Mouse (Mus musculus) hindbrain, embryonic 15.5 days (tissue): Measurements from ENCODE around the gene Fdxr. TPM values are rescaled to one million over a fixed set of nuclear protein-coding genes. Genes with fewer than 3 reads are reported as not detected.

Experiments used
- ATAC-seq: fragments of 200-750 bp; cut with Nextera tagmentation; 2 replicates; pipeline ENCODE4 v1.8.0; 2017; ENCODE audit warnings: low read depth, moderate number of reproducible peaks, moderate TSS enrichment; ENCODE audit not compliant: low FRiP score
- H3K27ac ChIP-seq: fragments of 300-500 bp; sonication (generic); replicated peaks from 2 replicates; pipeline ENCODE4 v1.5.1; 2015; ENCODE audit warnings: mild to moderate bottlenecking, inconsistent platforms
- H3K27me3 ChIP-seq: fragments of 300-500 bp; sonication (generic); 2 replicates; pipeline ENCODE4 v1.6.1; 2015; ENCODE audit warnings: control low read depth, inconsistent platforms
- H3K36me3 ChIP-seq: fragments of 300-500 bp; sonication (generic); 2 replicates; pipeline ENCODE4 v1.6.1; 2015; ENCODE audit warnings: control low read depth, inconsistent platforms
- H3K4me1 ChIP-seq: fragments of 300-500 bp; sonication (generic); replicated peaks from 2 replicates; pipeline ENCODE4 v1.6.1; 2015; ENCODE audit warnings: control low read depth, inconsistent platforms
- H3K4me2 ChIP-seq: fragments of 300-500 bp; sonication (generic); 2 replicates; pipeline ENCODE4 v1.6.1; 2015; ENCODE audit warnings: moderate library complexity, mild to moderate bottlenecking, inconsistent platforms
- H3K4me3 ChIP-seq: fragments of 300-500 bp; sonication (generic); 2 replicates; pipeline ENCODE4 v1.5.1; 2015; ENCODE audit warnings: mild to moderate bottlenecking, inconsistent platforms
- H3K9ac ChIP-seq: fragments of 300-500 bp; sonication (generic); 2 replicates; pipeline ENCODE4 v1.6.1; 2015; ENCODE audit warnings: inconsistent platforms
- H3K9me3 ChIP-seq: fragments of 300-500 bp; sonication (generic); 2 replicates; pipeline ENCODE4 v1.6.1; 2016; ENCODE audit warnings: control low read depth, inconsistent platforms
- whole genome bisulfite sequencing: fragments of 180-500 bp; shearing (Covaris S2); methylation state at CpG from one replicate; pipeline ENCODE4 v1.1.7; 2015; 5-methylcytosine and 5-hydroxymethylcytosine counted together
- polyA plus RNA-seq: library from polyadenylated mRNA; unstranded; fragments of >200 nt; fragmentation: Nextera tagmentation; extraction: Ambion mirVana; gene quantifications from 2 replicates; pipeline ENCODE4 v1.2.1, GENCODE M21; 2015

Gene Fdxr
- polyA plus RNA-seq, 1 experiment from 2014 or later: 21.3 TPM

GRCm38 (mm10) chr11:115286201-115286993, 9.5 kb upstream of the Fdxr start:
- H3K4me3 ChIP-seq: no peak overlapping the region
- no peaks in the 10 kb centered on the region for H3K36me3 ChIP-seq
- H3K27me3 ChIP-seq: no peaks in the 10 kb centered on the region
- H3K27ac ChIP-seq: 0 out of 2 replicates have a peak overlapping the region, but pooled peaks have one; percentile 32
- ATAC-seq: no peak
- 73% methylated on average over 19 of the region's 19 CpGs for WGBS
- 0 out of 2 replicates have a peak, but pooled peaks cover 5% of the 10 kb centered on the region for H3K4me1 ChIP-seq
- no peak overlapping the region for H3K4me2 ChIP-seq
- no peak overlapping the region for H3K9ac ChIP-seq
- H3K9me3 ChIP-seq: no peaks in the 10 kb centered on the region

- Histone ChIP-seq H3K36me3 (no peaks in the 10 kb centered on the region), H3K9ac (no peak overlapping the region), H3K4me2 (no peak overlapping the region), H3K4me1 (0 out of 2 replicates have a peak, but pooled peaks cover 5% of the 10 kb centered on the region), H3K4me3 (no peak overlapping the region), H3K27ac (no peak overlapping the region), H3K9me3 (no peaks in the 10 kb centered on the region), H3K27me3 (no peaks in the 10 kb centered on the region)
- ATAC-seq: no peak
- 63% methylated on average over 4 of the region's 4 CpGs for WGBS
These were observed 8.4 kb upstream of the Fdxr start for GRCm38 (mm10) chr11:115285282-115285681.

- H3K4me2 ChIP-seq: no peak overlapping the region
- H3K9ac ChIP-seq: no peak overlapping the region
- no peaks in the 10 kb centered on the region for H3K36me3 ChIP-seq
- WGBS: 89% methylated on average over 12 of the region's 12 CpGs
- H3K4me1 ChIP-seq: 0 out of 2 replicates have a peak, but pooled peaks cover 5% of the 10 kb centered on the region
- H3K4me3 ChIP-seq: no peak overlapping the region
- H3K9me3 ChIP-seq: no peaks in the 10 kb centered on the region
- ATAC-seq: no peak
- H3K27me3 ChIP-seq: no peaks in the 10 kb centered on the region
- no peak overlapping the region for H3K27ac ChIP-seq
These were observed 7.2 kb upstream of the Fdxr start for GRCm38 (mm10) chr11:115283891-115284620.

- H3K27ac ChIP-seq: no peak overlapping the region
- 0 out of 2 replicates have a peak, but pooled peaks cover 5% of the 10 kb centered on the region for H3K4me1 ChIP-seq
- 79% methylated on average over 9 of the region's 9 CpGs for WGBS
- no peak for ATAC-seq
- no peaks in the 10 kb centered on the region for H3K9me3 ChIP-seq
- no peaks in the 10 kb centered on the region for H3K27me3 ChIP-seq
- no peak overlapping the region for H3K9ac ChIP-seq
- no peak overlapping the region for H3K4me3 ChIP-seq
- no peaks in the 10 kb centered on the region for H3K36me3 ChIP-seq
- H3K4me2 ChIP-seq: no peak overlapping the region
These were observed 6.6 kb upstream of the Fdxr start for GRCm38 (mm10) chr11:115283486-115283765.

- Histone ChIP-seq H3K27ac (peak overlapping the region; percentile 45; the same call in 1 of the 2 replicates), H3K4me3 (no peak overlapping the region), H3K36me3 (no peaks in the 10 kb centered on the region), H3K27me3 (no peaks in the 10 kb centered on the region), H3K4me1 (peaks cover 8% of the 10 kb centered on the region), H3K4me2 (no peak overlapping the region), H3K9me3 (no peaks in the 10 kb centered on the region), H3K9ac (no peak overlapping the region)
- WGBS: 82% methylated on average over 8 of the region's 8 CpGs
- ATAC-seq: peak; percentile 49; the same call in 1 of the 2 replicates
These were observed 6.1 kb upstream of the Fdxr start for GRCm38 (mm10) chr11:115282723-115283485.

GRCm38 (mm10) chr11:115282295-115282694, 5.4 kb upstream of the Fdxr start:
- Histone ChIP-seq H3K9me3 (no peaks in the 10 kb centered on the region), H3K9ac (no peak overlapping the region), H3K27me3 (no peaks in the 10 kb centered on the region), H3K4me1 (peaks cover 12% of the 10 kb centered on the region), H3K36me3 (no peaks in the 10 kb centered on the region), H3K4me2 (no peak overlapping the region), H3K27ac (peak overlapping the region; percentile 45), H3K4me3 (no peak overlapping the region)
- WGBS: 78% methylated on average over 8 of the region's 8 CpGs
- peak; percentile 43; the same call in 1 of the 2 replicates for ATAC-seq

- H3K4me2 ChIP-seq: no peak overlapping the region
- no peak overlapping the region for H3K9ac ChIP-seq
- WGBS: 82% methylated on average over 1 of the region's 1 CpGs
- H3K27ac ChIP-seq: no peak overlapping the region
- no peak overlapping the region for H3K4me3 ChIP-seq
- H3K36me3 ChIP-seq: no peaks in the 10 kb centered on the region
- no peak for ATAC-seq
- peaks cover 23% of the 10 kb centered on the region for H3K4me1 ChIP-seq
- H3K9me3 ChIP-seq: no peaks in the 10 kb centered on the region
- no peaks in the 10 kb centered on the region for H3K27me3 ChIP-seq
These were observed 2.9 kb upstream of the Fdxr start for GRCm38 (mm10) chr11:115279726-115280125.

GRCm38 (mm10) chr11:115278176-115278575, 1.3 kb upstream of the Fdxr start:
- 77% methylated on average over 6 of the region's 6 CpGs for WGBS
- Histone ChIP-seq H3K4me2 (peak overlapping the region; percentile 76), H3K4me3 (no peak overlapping the region), H3K27me3 (no peaks in the 10 kb centered on the region), H3K9ac (no peak overlapping the region), H3K4me1 (peaks cover 24% of the 10 kb centered on the region), H3K27ac (no peak overlapping the region), H3K36me3 (no peaks in the 10 kb centered on the region), H3K9me3 (no peaks in the 10 kb centered on the region)
- no peak for ATAC-seq

- H3K27me3 ChIP-seq: no peaks in the 10 kb centered on the region
- peak overlapping the region; percentile 90 for H3K27ac ChIP-seq
- no peaks in the 10 kb centered on the region for H3K9me3 ChIP-seq
- H3K4me2 ChIP-seq: peak overlapping the region; percentile 76
- WGBS: 18% methylated on average over 7 of the region's 7 CpGs
- peaks cover 24% of the 10 kb centered on the region for H3K4me1 ChIP-seq
- no peaks in the 10 kb centered on the region for H3K36me3 ChIP-seq
- ATAC-seq: no peak
- peak overlapping the region; percentile 64 for H3K4me3 ChIP-seq
- H3K9ac ChIP-seq: peak overlapping the region; percentile 63
These were observed 740 bp upstream of the Fdxr start for GRCm38 (mm10) chr11:115277604-115277975.

- Histone ChIP-seq H3K9me3 (no peaks in the 10 kb centered on the region), H3K36me3 (no peaks in the 10 kb centered on the region), H3K4me2 (peak overlapping the region; percentile 90), H3K4me3 (peak overlapping the region; percentile 64), H3K27me3 (no peaks in the 10 kb centered on the region), H3K9ac (peak overlapping the region; percentile 74), H3K27ac (peak overlapping the region; percentile 90; the same call in 1 of the 2 replicates), H3K4me1 (peaks cover 24% of the 10 kb centered on the region)
- no peak for ATAC-seq
- WGBS: 59% methylated on average over 3 of the region's 3 CpGs
These were observed 896 bp downstream of the Fdxr start for GRCm38 (mm10) chr11:115275954-115276353.

- Histone ChIP-seq H3K9ac (peak overlapping the region; percentile 74; the same call in 1 of the 2 replicates), H3K4me3 (peak overlapping the region; percentile 64), H3K9me3 (no peaks in the 10 kb centered on the region), H3K27ac (no peak overlapping the region), H3K36me3 (no peaks in the 10 kb centered on the region), H3K4me1 (peaks cover 24% of the 10 kb centered on the region), H3K27me3 (no peaks in the 10 kb centered on the region), H3K4me2 (peak overlapping the region; percentile 90)
- WGBS: 89% methylated on average over 6 of the region's 6 CpGs
- ATAC-seq: no peak
These were observed 1.3 kb downstream of the Fdxr start for GRCm38 (mm10) chr11:115275509-115275908.

GRCm38 (mm10) chr11:115274771-115275170, 2.1 kb downstream of the Fdxr start:
- H3K9me3 ChIP-seq: no peaks in the 10 kb centered on the region
- no peak for ATAC-seq
- WGBS: 91% methylated on average over 6 of the region's 6 CpGs
- no peaks in the 10 kb centered on the region for H3K36me3 ChIP-seq
- H3K4me2 ChIP-seq: no peak overlapping the region
- no peaks in the 10 kb centered on the region for H3K27me3 ChIP-seq
- H3K4me3 ChIP-seq: no peak overlapping the region
- peaks cover 28% of the 10 kb centered on the region for H3K4me1 ChIP-seq
- no peak overlapping the region for H3K27ac ChIP-seq
- no peak overlapping the region for H3K9ac ChIP-seq
